Mouse (Mus musculus) limb, embryonic 10.5 days (tissue): ENCODE measurements around the gene Gimap8. TPM values are rescaled to one million over a fixed set of nuclear protein-coding genes. Genes with fewer than 3 reads are reported as not detected.
A peak's percentile ranks its signal among the peaks of the same experiment; 100 is the strongest.
"Not testable (repeated sequence)": the region's sequence is repeated elsewhere in the genome, so short reads cannot be mapped to it uniquely, and the experiment has no call there.

Experiments used
- DNase-seq: peaks from one replicate; pipeline ENCODE4 v3.0.0-alpha.2; 2017; ENCODE audit warnings: low spot score
- H3K27ac ChIP-seq: fragments of 300-500 bp; sonication (generic); 2 replicates; pipeline ENCODE4 v1.5.1; 2016; ENCODE audit warnings: mild to moderate bottlenecking
- H3K27me3 ChIP-seq: fragments of 300-500 bp; sonication (generic); 2 replicates; pipeline ENCODE4 v1.6.1; 2016; ENCODE audit warnings: low read depth, mild to moderate bottlenecking; ENCODE audit not compliant: poor library complexity, severe bottlenecking
- H3K36me3 ChIP-seq: fragments of 300-500 bp; sonication (generic); 2 replicates; pipeline ENCODE4 v1.6.1; 2016; ENCODE audit warnings: mild to moderate bottlenecking, moderate library complexity
- H3K4me1 ChIP-seq: fragments of 300-500 bp; sonication (generic); 2 replicates; pipeline ENCODE4 v1.6.1; 2016
- H3K4me3 ChIP-seq: fragments of 300-500 bp; sonication (generic); 2 replicates; pipeline ENCODE4 v1.5.1; 2016; ENCODE audit warnings: mild to moderate bottlenecking, moderate library complexity
- H3K9me3 ChIP-seq: fragments of 300-500 bp; sonication (generic); replicated peaks from 2 replicates; pipeline ENCODE4 v1.6.1; 2016; ENCODE audit warnings: mild to moderate bottlenecking
- WGBS: fragments of 180-500 bp; shearing (Covaris S2); methylation state at CpG from one replicate; pipeline ENCODE4 v1.1.7; 2016; 5-methylcytosine and 5-hydroxymethylcytosine counted together
- polyA plus RNA-seq: library from polyadenylated mRNA; unstranded; fragments of >200 nt; fragmentation: Nextera tagmentation; extraction: Ambion mirVana; gene quantifications from 2 replicates; pipeline ENCODE4 v1.2.1, GENCODE M21; 2016

The Gimap8 gene
- polyA plus RNA-seq, 1 experiment from 2014 or later = 0.35 TPM

- Histone ChIP-seq H3K4me1 (peaks cover 7% of the 10 kb centered on the region), H3K27ac (peak within 1 kb of the TSS; percentile 48), H3K4me3 (peak within 1 kb of the TSS; percentile 35), H3K36me3 (no peaks in the 10 kb centered on the region), H3K9me3 (no peaks in the 10 kb centered on the region), H3K27me3 (no peaks in the 10 kb centered on the region)
- 35% methylated on average over 12 of the region's 13 CpGs for WGBS
- no peak for DNase-seq
These were observed 29.2 kb downstream of the Gimap8 start, which contains the start of gene Gimap9 for GRCm38 (mm10) chr6:48675931-48676859. TSS of gene Gimap9 (plus strand) at chr6:48676129.

GRCm38 (mm10) chr6:48676860-48677415 lies 29.9 kb downstream of the Gimap8 start:
- Histone ChIP-seq H3K36me3 (no peaks in the 10 kb centered on the region), H3K27me3 (no peaks in the 10 kb centered on the region), H3K4me1 (peaks cover 7% of the 10 kb centered on the region), H3K4me3 (0 out of 2 replicates have a peak overlapping the region, but pooled peaks have one; percentile 35), H3K9me3 (no peaks in the 10 kb centered on the region), H3K27ac (no peak overlapping the region)
- 91% methylated on average over 5 of the region's 5 CpGs for WGBS
- no peak for DNase-seq

GRCm38 (mm10) chr6:48677492-48678345 lies 30.7 kb downstream of the Gimap8 start:
- DNase-seq = no peak
- no peaks in the 10 kb centered on the region for H3K36me3 ChIP-seq
- H3K4me1 ChIP-seq = peaks cover 7% of the 10 kb centered on the region
- H3K4me3 ChIP-seq = no peak overlapping the region
- H3K27me3 ChIP-seq = no peaks in the 10 kb centered on the region
- H3K9me3 ChIP-seq = no peaks in the 10 kb centered on the region
- H3K27ac ChIP-seq = no peak overlapping the region
- 91% methylated on average over 17 of the region's 17 CpGs for WGBS

GRCm38 (mm10) chr6:48678391-48678790 lies 31.4 kb downstream of the Gimap8 start:
- Histone ChIP-seq H3K9me3 (no peaks in the 10 kb centered on the region), H3K36me3 (no peaks in the 10 kb centered on the region), H3K4me3 (no peak overlapping the region), H3K27me3 (no peaks in the 10 kb centered on the region), H3K27ac (no peak overlapping the region), H3K4me1 (peaks cover 7% of the 10 kb centered on the region)
- DNase-seq = no peak
- 93% methylated on average over 4 of the region's 4 CpGs for WGBS

GRCm38 (mm10) chr6:48679701-48680100 lies 32.7 kb downstream of the Gimap8 start:
- Histone ChIP-seq H3K4me3 (no peak overlapping the region), H3K27me3 (no peaks in the 10 kb centered on the region), H3K4me1 (peaks cover 7% of the 10 kb centered on the region), H3K27ac (no peak overlapping the region), H3K9me3 (no peaks in the 10 kb centered on the region), H3K36me3 (no peaks in the 10 kb centered on the region)
- WGBS = 83% methylated on average over 6 of the region's 6 CpGs
- DNase-seq = no peak

GRCm38 (mm10) chr6:48680421-48680820 lies 33.4 kb downstream of the Gimap8 start:
- Histone ChIP-seq H3K27ac (no peak overlapping the region), H3K4me3 (no peak overlapping the region), H3K27me3 (no peaks in the 10 kb centered on the region), H3K36me3 (no peaks in the 10 kb centered on the region), H3K4me1 (peaks cover 7% of the 10 kb centered on the region), H3K9me3 (no peaks in the 10 kb centered on the region)
- 84% methylated on average over 5 of the region's 5 CpGs for WGBS
- no peak for DNase-seq

GRCm38 (mm10) chr6:48681472-48682090 lies 34.5 kb downstream of the Gimap8 start:
- Histone ChIP-seq H3K27me3 (no peaks in the 10 kb centered on the region), H3K9me3 (no peaks in the 10 kb centered on the region), H3K36me3 (no peaks in the 10 kb centered on the region), H3K4me3 (no peak overlapping the region), H3K4me1 (no peaks in the 10 kb centered on the region), H3K27ac (no peak overlapping the region)
- 85% methylated on average over 3 of the region's 3 CpGs for WGBS
- DNase-seq = no peak

- Histone ChIP-seq H3K4me1 (no peaks in the 10 kb centered on the region), H3K27me3 (no peaks in the 10 kb centered on the region), H3K9me3 (no peaks in the 10 kb centered on the region), H3K27ac (no peak overlapping the region), H3K36me3 (no peaks in the 10 kb centered on the region), H3K4me3 (no peak overlapping the region)
- 89% methylated on average over 4 of the region's 4 CpGs for WGBS
- DNase-seq = no peak
These were observed 35.2 kb downstream of the Gimap8 start for GRCm38 (mm10) chr6:48682271-48682670.

- H3K27me3 ChIP-seq, DNase-seq, H3K36me3 ChIP-seq, H3K27ac ChIP-seq, H3K4me1 ChIP-seq, H3K9me3 ChIP-seq, H3K4me3 ChIP-seq: not testable (repeated sequence)
- whole genome bisulfite sequencing = 92% methylated on average over 4 of the region's 4 CpGs
These were observed 36.3 kb downstream of the Gimap8 start for GRCm38 (mm10) chr6:48683263-48683821.

GRCm38 (mm10) chr6:48684319-48684718 lies 37.3 kb downstream of the Gimap8 start, which contains the start of gene Gimap4:
TSS of gene Gimap4 (plus strand) at chr6:48684549.
- Histone ChIP-seq H3K9me3 (no peaks in the 10 kb centered on the region), H3K4me1 (no peaks in the 10 kb centered on the region), H3K4me3 (no peak within 1 kb of the TSS), H3K27ac (no peak within 1 kb of the TSS), H3K36me3 (no peaks in the 10 kb centered on the region), H3K27me3 (no peaks in the 10 kb centered on the region)
- no peak for DNase-seq
- 75% methylated on average over 5 of the region's 5 CpGs for WGBS

GRCm38 (mm10) chr6:48684806-48685205 lies 37.8 kb downstream of the Gimap8 start:
- Histone ChIP-seq H3K36me3 (no peaks in the 10 kb centered on the region), H3K4me1 (no peaks in the 10 kb centered on the region), H3K27ac (no peak overlapping the region), H3K9me3 (no peaks in the 10 kb centered on the region), H3K27me3 (no peaks in the 10 kb centered on the region), H3K4me3 (no peak overlapping the region)
- WGBS = 70% methylated on average over 4 of the region's 4 CpGs
- no peak for DNase-seq

GRCm38 (mm10) chr6:48685251-48685650 lies 38.2 kb downstream of the Gimap8 start:
- no peak overlapping the region for H3K27ac ChIP-seq
- no peak for DNase-seq
- no peaks in the 10 kb centered on the region for H3K4me1 ChIP-seq
- no peaks in the 10 kb centered on the region for H3K27me3 ChIP-seq
- WGBS = 98% methylated on average over 2 of the region's 2 CpGs
- H3K9me3 ChIP-seq = no peaks in the 10 kb centered on the region
- no peak overlapping the region for H3K4me3 ChIP-seq
- H3K36me3 ChIP-seq = no peaks in the 10 kb centered on the region
